Mouse (Mus musculus): ENCODE measurements around the gene Gas2l1. TPM values are rescaled to one million over a fixed set of nuclear protein-coding genes. Genes with fewer than 3 reads are reported as not detected.
"Not testable (repeated sequence)": the region's sequence is repeated elsewhere in the genome, so short reads cannot be mapped to it uniquely, and the experiment has no call there.

The Gas2l1 gene
- polyA plus RNA-seq, 1 experiment from 2014 or later = 26.0 TPM

- H3K27ac ChIP-seq (replicated peaks) = peak overlapping the region; percentile 100
- under 1% methylated on average over 43 of the region's 44 CpGs for WGBS
- 0 out of 2 replicates have a peak, but pooled peaks cover 3% of the 10 kb centered on the region for H3K36me3 ChIP-seq
- H3K9ac ChIP-seq (replicated peaks) = peak overlapping the region; percentile 93
- H3K27me3 ChIP-seq (replicated peaks) = no peaks in the 10 kb centered on the region
- peak overlapping the region; percentile 97 for H3K4me3 ChIP-seq (replicated peaks)
- ATAC-seq (ENCODE audit: low FRiP score) = peak; percentile 10; the same call in 1 of the 2 replicates
- peak overlapping the region; percentile 72 for H3K4me2 ChIP-seq
- H3K4me1 ChIP-seq = peaks cover 45% of the 10 kb centered on the region
- no peaks in the 10 kb centered on the region for H3K9me3 ChIP-seq (replicated peaks)
Observed at GRCm38 (mm10) chr11:5098035-5098735, 33.1 kb upstream of the Gas2l1 start.

DNA sequence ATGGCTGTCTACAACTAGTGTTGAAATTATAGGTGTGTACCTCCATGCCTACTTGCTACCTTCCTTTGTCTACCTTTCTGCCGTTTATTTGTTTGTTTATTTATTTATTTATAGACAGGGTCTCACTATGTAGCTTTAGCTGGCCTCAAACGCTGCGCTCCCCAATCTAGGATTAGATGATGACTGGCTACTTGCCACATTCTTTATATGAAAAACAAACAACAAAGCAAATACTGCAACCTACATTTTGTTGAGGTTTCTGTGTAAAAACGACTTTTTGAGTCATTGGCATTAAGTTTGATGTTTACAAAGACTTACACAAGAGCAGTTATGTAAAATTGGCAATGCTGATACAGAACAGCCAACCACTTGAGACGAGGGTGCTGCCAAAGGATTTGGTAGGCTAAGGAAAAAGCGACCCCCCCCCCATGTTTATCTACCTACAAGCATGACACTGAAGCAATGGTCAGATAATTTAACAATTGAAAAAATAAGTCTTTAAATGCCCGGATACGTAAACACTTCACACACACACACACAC, 31.4 kb upstream of the Gas2l1 start:
- H3K4me3 ChIP-seq (replicated peaks) = peak overlapping the region; percentile 97
- H3K36me3 ChIP-seq = peaks cover 13% of the 10 kb centered on the region
- no peaks in the 10 kb centered on the region for H3K27me3 ChIP-seq (replicated peaks)
- H3K9me3 ChIP-seq (replicated peaks) = no peaks in the 10 kb centered on the region
- peak overlapping the region; percentile 72 for H3K4me2 ChIP-seq
- 69% methylated on average over 8 of the region's 8 CpGs for WGBS
- no peak overlapping the region for H3K27ac ChIP-seq (replicated peaks)
- no peak overlapping the region for H3K9ac ChIP-seq (replicated peaks)
- no peak for ATAC-seq (ENCODE audit: low FRiP score)
- H3K4me1 ChIP-seq = peaks cover 44% of the 10 kb centered on the region

DNA sequence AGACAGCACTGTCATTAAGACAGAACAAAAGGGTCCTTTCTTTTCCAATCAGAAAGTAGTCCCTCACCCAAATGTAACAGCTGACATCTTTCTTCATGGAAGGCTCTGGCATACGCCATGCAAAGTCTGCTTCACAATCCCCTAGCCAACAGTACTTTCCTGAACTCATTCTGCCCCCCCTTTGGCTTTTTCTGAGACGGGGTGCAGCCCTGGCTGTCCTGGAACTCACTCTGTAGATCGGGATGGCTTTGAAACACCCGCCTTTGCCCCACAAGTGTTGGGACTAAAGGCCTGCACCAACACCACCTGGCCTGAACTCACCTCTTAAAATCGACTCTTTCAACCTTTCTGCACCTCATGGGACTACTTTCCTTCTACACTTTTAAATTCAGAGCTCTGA, 30.8 kb upstream of the Gas2l1 start:
- H3K27ac ChIP-seq (replicated peaks) = no peak overlapping the region
- H3K4me1 ChIP-seq = peaks cover 38% of the 10 kb centered on the region
- peaks cover 18% of the 10 kb centered on the region for H3K36me3 ChIP-seq
- ATAC-seq (ENCODE audit: low FRiP score) = no peak
- no peaks in the 10 kb centered on the region for H3K9me3 ChIP-seq (replicated peaks)
- H3K4me3 ChIP-seq (replicated peaks) = no peak overlapping the region
- H3K27me3 ChIP-seq (replicated peaks) = no peaks in the 10 kb centered on the region
- H3K9ac ChIP-seq (replicated peaks) = no peak overlapping the region
- peak overlapping the region; percentile 72; the same call in 1 of the 2 replicates for H3K4me2 ChIP-seq
- WGBS = 72% methylated on average over 5 of the region's 5 CpGs

- ATAC-seq (ENCODE audit: low FRiP score) = no peak
- WGBS = 49% methylated on average over 2 of the region's 2 CpGs
- H3K36me3 ChIP-seq = peaks cover 55% of the 10 kb centered on the region
- H3K4me3 ChIP-seq (replicated peaks) = no peak overlapping the region
- peaks cover 16% of the 10 kb centered on the region for H3K4me1 ChIP-seq
- H3K27ac ChIP-seq (replicated peaks) = no peak overlapping the region
- no peaks in the 10 kb centered on the region for H3K9me3 ChIP-seq (replicated peaks)
- H3K27me3 ChIP-seq (replicated peaks) = no peaks in the 10 kb centered on the region
- no peak overlapping the region for H3K9ac ChIP-seq (replicated peaks)
- no peak overlapping the region for H3K4me2 ChIP-seq
Observed at GRCm38 (mm10) chr11:5091706-5092105, 26.6 kb upstream of the Gas2l1 start.

DNA sequence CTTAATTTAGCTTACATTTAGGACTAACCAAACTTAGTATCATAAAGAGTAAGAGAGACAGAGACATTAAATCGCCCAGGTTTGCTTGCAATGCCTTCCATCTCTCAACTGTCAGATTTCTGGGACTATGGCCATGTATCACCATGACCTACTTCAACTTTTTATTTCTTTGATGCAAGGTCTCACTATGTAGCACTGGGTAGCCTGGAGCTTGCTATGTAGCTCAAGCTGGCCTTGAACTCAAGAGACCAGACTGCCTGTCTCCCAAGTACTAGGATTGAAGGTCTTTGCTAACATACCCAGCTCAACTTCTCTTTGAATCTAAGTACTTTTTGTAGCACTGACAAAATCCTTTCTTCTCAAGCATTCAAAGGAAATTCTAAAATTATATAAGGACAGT, 24.0 kb upstream of the Gas2l1 start:
- Histone ChIP-seq H3K27ac (replicated peaks) (no peak overlapping the region), H3K4me1 (peaks cover 4% of the 10 kb centered on the region; the same call in 1 of the 2 replicates), H3K4me2 (no peak overlapping the region), H3K4me3 (replicated peaks) (no peak overlapping the region), H3K9me3 (replicated peaks) (no peaks in the 10 kb centered on the region), H3K9ac (replicated peaks) (no peak overlapping the region), H3K36me3 (peaks cover 79% of the 10 kb centered on the region), H3K27me3 (replicated peaks) (no peaks in the 10 kb centered on the region)
- WGBS = 98% methylated on average over 1 of the region's 1 CpGs
- no peak for ATAC-seq (ENCODE audit: low FRiP score)

- WGBS = 86% methylated on average over 4 of the region's 5 CpGs
- not testable (repeated sequence) for ATAC-seq (ENCODE audit: low FRiP score); H3K27ac ChIP-seq (replicated peaks); H3K27me3 ChIP-seq (replicated peaks); H3K4me1 ChIP-seq; H3K4me2 ChIP-seq; H3K4me3 ChIP-seq (replicated peaks); H3K9me3 ChIP-seq (replicated peaks); H3K9ac ChIP-seq (replicated peaks)
- H3K36me3 ChIP-seq = peaks cover 68% of the 10 kb centered on the region
Observed at GRCm38 (mm10) chr11:5076843-5077242, 11.7 kb upstream of the Gas2l1 start.

GRCm38 (mm10) chr11:5075760-5076159, 10.6 kb upstream of the Gas2l1 start:
- Histone ChIP-seq H3K27ac (replicated peaks) (no peak overlapping the region), H3K4me1 (no peaks in the 10 kb centered on the region), H3K27me3 (replicated peaks) (no peaks in the 10 kb centered on the region), H3K9me3 (replicated peaks) (no peaks in the 10 kb centered on the region), H3K9ac (replicated peaks) (no peak overlapping the region), H3K4me3 (replicated peaks) (no peak overlapping the region), H3K4me2 (no peak overlapping the region), H3K36me3 (peaks cover 73% of the 10 kb centered on the region)
- no peak for ATAC-seq (ENCODE audit: low FRiP score)

DNA sequence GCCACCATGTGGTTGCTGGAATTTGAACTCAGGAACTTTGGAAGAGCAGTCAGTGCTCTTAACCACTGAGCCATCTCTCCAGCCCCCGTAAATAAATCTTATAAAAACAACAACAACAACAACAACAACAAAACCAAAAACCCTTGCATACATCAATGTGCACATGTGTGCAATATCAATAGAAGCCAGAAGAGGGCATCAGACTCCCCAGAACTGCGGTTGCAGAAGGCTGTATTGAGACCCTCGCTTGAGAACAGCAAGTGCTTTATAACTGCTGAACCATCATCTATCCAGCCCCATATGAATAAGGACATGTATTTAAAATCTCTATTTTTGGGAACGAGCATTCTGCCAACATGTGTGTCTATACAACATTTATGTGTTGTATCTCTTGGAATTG, 9.8 kb upstream of the Gas2l1 start:
- H3K36me3 ChIP-seq = peaks cover 73% of the 10 kb centered on the region
- ATAC-seq (ENCODE audit: low FRiP score) = no peak

GRCm38 (mm10) chr11:5068126-5068971, 3.2 kb upstream of the Gas2l1 start:
- Histone ChIP-seq H3K9ac (replicated peaks) (no peak overlapping the region), H3K4me3 (replicated peaks) (no peak overlapping the region), H3K27me3 (replicated peaks) (peaks cover 7% of the 10 kb centered on the region), H3K9me3 (replicated peaks) (no peaks in the 10 kb centered on the region), H3K36me3 (peaks cover 56% of the 10 kb centered on the region), H3K4me1 (peaks cover 20% of the 10 kb centered on the region), H3K27ac (replicated peaks) (no peak overlapping the region), H3K4me2 (no peak overlapping the region)
- WGBS = 80% methylated on average over 9 of the region's 9 CpGs
- ATAC-seq (ENCODE audit: low FRiP score) = no peak

More for the DNA sequence above, 9.8 kb upstream of the Gas2l1 start:
- H3K9me3 ChIP-seq (replicated peaks) = no peaks in the 10 kb centered on the region
- H3K27ac ChIP-seq (replicated peaks) = no peak overlapping the region
- H3K4me1 ChIP-seq = no peaks in the 10 kb centered on the region
- H3K27me3 ChIP-seq (replicated peaks) = no peaks in the 10 kb centered on the region
- H3K9ac ChIP-seq (replicated peaks) = no peak overlapping the region
- H3K4me3 ChIP-seq (replicated peaks) = no peak overlapping the region
- WGBS = 72% methylated on average over 4 of the region's 4 CpGs
- H3K4me2 ChIP-seq = no peak overlapping the region

GRCm38 (mm10) chr11:5067063-5067462, 1.9 kb upstream of the Gas2l1 start:
- Histone ChIP-seq H3K9ac (replicated peaks) (no peak overlapping the region), H3K9me3 (replicated peaks) (no peaks in the 10 kb centered on the region), H3K27me3 (replicated peaks) (peaks cover 20% of the 10 kb centered on the region), H3K4me3 (replicated peaks) (no peak overlapping the region), H3K27ac (replicated peaks) (no peak overlapping the region), H3K36me3 (peaks cover 44% of the 10 kb centered on the region), H3K4me1 (peaks cover 33% of the 10 kb centered on the region), H3K4me2 (no peak overlapping the region)
- ATAC-seq (ENCODE audit: low FRiP score) = no peak

DNA sequence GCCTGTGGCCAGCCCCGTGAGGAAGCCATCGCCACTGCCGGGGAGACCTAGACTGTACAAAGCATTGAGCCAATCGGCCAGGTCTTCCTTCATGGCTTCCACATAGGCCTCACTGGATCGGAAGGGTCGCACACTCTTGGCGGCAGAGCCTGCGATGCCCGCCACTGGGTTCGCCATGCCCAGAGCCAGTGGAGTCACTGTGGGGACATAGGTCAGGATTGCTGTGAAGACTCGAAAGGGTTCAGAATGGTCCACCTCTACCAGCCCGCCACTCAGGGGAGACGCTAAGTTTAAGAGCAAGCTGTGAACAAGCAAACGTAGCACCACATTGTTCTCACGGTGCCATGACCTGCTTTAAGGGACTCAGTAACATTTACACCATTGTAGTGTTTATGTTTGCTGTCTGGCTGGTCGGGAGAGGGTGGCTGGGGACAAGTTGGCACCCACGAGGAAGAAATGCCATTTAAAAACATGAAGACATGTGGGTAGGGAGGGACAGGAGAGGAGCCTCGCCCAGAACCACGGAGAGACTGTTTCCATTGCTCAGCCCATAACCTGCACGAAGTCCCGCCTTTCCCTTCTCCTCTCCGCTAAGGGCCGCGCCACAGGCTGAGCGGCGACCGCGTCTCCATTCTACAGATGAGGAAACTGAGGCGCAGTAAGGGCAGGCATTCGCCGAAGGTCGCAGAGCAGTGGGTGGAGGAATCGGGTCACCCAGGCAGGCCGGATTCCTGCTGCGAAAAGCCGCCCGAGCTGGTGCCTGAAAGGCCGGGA, 658 bp downstream of the Gas2l1 start:
- Histone ChIP-seq H3K27ac (replicated peaks) (no peak overlapping the region; the same call in 1 of the 2 replicates), H3K9me3 (replicated peaks) (no peaks in the 10 kb centered on the region), H3K9ac (replicated peaks) (peak overlapping the region; percentile 76), H3K4me3 (replicated peaks) (peak overlapping the region; percentile 89), H3K4me1 (peaks cover 52% of the 10 kb centered on the region), H3K4me2 (peak overlapping the region; percentile 95), H3K27me3 (replicated peaks) (peaks cover 45% of the 10 kb centered on the region), H3K36me3 (peaks cover 20% of the 10 kb centered on the region)
- peak; percentile 11; the same call in 1 of the 2 replicates for ATAC-seq (ENCODE audit: low FRiP score)
- WGBS = 13% methylated on average over 38 of the region's 38 CpGs

All from neural tube, embryonic 15.5 days (tissue).